Mouse (Mus musculus): ENCODE data around the gene Pspn. TPM values are rescaled to one million over a fixed set of nuclear protein-coding genes. Genes with fewer than 3 reads are reported as not detected.

Pspn gene
- polyA plus RNA-seq, 1 experiment from 2014 or later: 0.97 TPM

- DNase-seq (ENCODE audit: low spot score, missing footprints) (no peak), ATAC-seq (ENCODE audit: low FRiP score) (no peak)
- Histone ChIP-seq H3K4me1 (ENCODE audit: control insufficient read depth, insufficient read depth, low read length) (no peaks in the 10 kb centered on the region), H3K4me3 (ENCODE audit: low read depth, low read length) (no peak overlapping the region), H3K4me2 (no peak overlapping the region), H3K27ac (ENCODE audit: low read depth, low read length) (no peak overlapping the region), H3K36me3 (ENCODE audit: control insufficient read depth, insufficient read depth, low read length) (no peaks in the 10 kb centered on the region), H3K27me3 (ENCODE audit: control insufficient read depth, insufficient read depth, low read length) (no peaks in the 10 kb centered on the region), H3K9ac (ENCODE audit: low read length) (no peak overlapping the region), H3K9me3 (ENCODE audit: control insufficient read depth, low read length) (no peaks in the 10 kb centered on the region)
- 90% methylated on average over 7 of the region's 7 CpGs for WGBS
Measured at GRCm38 (mm10) chr17:56954871-56955270, 44.9 kb downstream of the Pspn start.

GRCm38 (mm10) chr17:56952639-56953038 is 47.2 kb downstream of the Pspn start:
- H3K4me3 ChIP-seq (ENCODE audit: low read depth, low read length): no peak overlapping the region
- no peaks in the 10 kb centered on the region for H3K36me3 ChIP-seq (ENCODE audit: control insufficient read depth, insufficient read depth, low read length)
- 92% methylated on average over 1 of the region's 1 CpGs for WGBS
- H3K27ac ChIP-seq (ENCODE audit: low read depth, low read length): no peak overlapping the region
- H3K4me2 ChIP-seq: no peak overlapping the region
- no peaks in the 10 kb centered on the region for H3K4me1 ChIP-seq (ENCODE audit: control insufficient read depth, insufficient read depth, low read length)
- no peaks in the 10 kb centered on the region for H3K9me3 ChIP-seq (ENCODE audit: control insufficient read depth, low read length)
- no peak for DNase-seq (ENCODE audit: low spot score, missing footprints)
- H3K9ac ChIP-seq (ENCODE audit: low read length): no peak overlapping the region
- H3K27me3 ChIP-seq (ENCODE audit: control insufficient read depth, insufficient read depth, low read length): no peaks in the 10 kb centered on the region
- ATAC-seq (ENCODE audit: low FRiP score): no peak

DNA sequence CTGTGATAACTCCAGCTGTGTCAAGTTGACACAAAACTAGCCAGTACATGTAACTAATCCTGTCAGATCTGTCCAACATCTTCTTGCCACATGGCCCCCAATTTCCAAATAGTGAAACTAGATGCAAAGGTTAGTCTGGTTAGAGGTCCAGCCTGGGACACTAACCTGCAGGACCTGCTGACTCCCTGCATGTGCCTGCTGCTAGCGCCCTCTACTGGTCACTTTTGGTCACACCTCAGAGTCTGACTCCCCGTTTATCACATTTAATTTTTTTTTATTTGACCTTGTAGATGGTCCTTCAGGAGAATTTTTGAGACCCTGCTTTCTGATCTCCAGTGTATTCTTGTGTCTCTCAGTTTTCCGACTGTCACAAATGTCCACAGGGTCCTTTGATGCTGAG is 48.9 kb downstream of the Pspn start:
- peak; percentile 88 for DNase-seq (ENCODE audit: low spot score, missing footprints)
- H3K9ac ChIP-seq (ENCODE audit: low read length): no peak overlapping the region
- H3K4me3 ChIP-seq (ENCODE audit: low read depth, low read length): no peak overlapping the region
- no peaks in the 10 kb centered on the region for H3K9me3 ChIP-seq (ENCODE audit: control insufficient read depth, low read length)
- H3K27me3 ChIP-seq (ENCODE audit: control insufficient read depth, insufficient read depth, low read length): no peaks in the 10 kb centered on the region
- WGBS: 20% methylated on average over 3 of the region's 3 CpGs
- H3K4me1 ChIP-seq (ENCODE audit: control insufficient read depth, insufficient read depth, low read length): no peaks in the 10 kb centered on the region
- H3K36me3 ChIP-seq (ENCODE audit: control insufficient read depth, insufficient read depth, low read length): no peaks in the 10 kb centered on the region
- no peak for ATAC-seq (ENCODE audit: low FRiP score)
- no peak overlapping the region for H3K4me2 ChIP-seq
- no peak overlapping the region for H3K27ac ChIP-seq (ENCODE audit: low read depth, low read length)

Other genes starting within 250 kb of the Pspn start
- gene Nrtn, start 242.5 kb downstream of the Pspn start, polyA plus RNA-seq (2014; fragmentation: Nextera tagmentation; extraction: Ambion mirVana): 7.4 and 9.1 TPM in 2 replicates
- 31.5 and 34.6 TPM in 2 replicates for gene Dus3l, start 235.3 kb downstream of the Pspn start, polyA plus RNA-seq (2014; fragmentation: Nextera tagmentation; extraction: Ambion mirVana)
- gene Prr22, start 229.8 kb downstream of the Pspn start, polyA plus RNA-seq (2014; fragmentation: Nextera tagmentation; extraction: Ambion mirVana): 0.54 and 1.0 TPM in 2 replicates
- gene Rfx2, start 169.0 kb downstream of the Pspn start, polyA plus RNA-seq (2014; fragmentation: Nextera tagmentation; extraction: Ambion mirVana): 4.6 and 4.8 TPM in 2 replicates
- not detected in 2 replicates for gene Acsbg2, start 125.6 kb downstream of the Pspn start, polyA plus RNA-seq (2014; fragmentation: Nextera tagmentation; extraction: Ambion mirVana)
- gene 1700061G19Rik, start 124.5 kb downstream of the Pspn start, polyA plus RNA-seq (2014; fragmentation: Nextera tagmentation; extraction: Ambion mirVana): 0.11 and 0.25 TPM in 2 replicates
- gene Mllt1, start 64.6 kb downstream of the Pspn start, polyA plus RNA-seq (2014; fragmentation: Nextera tagmentation; extraction: Ambion mirVana): 26.3 and 29.0 TPM in 2 replicates
- gene Acer1, start 17.9 kb downstream of the Pspn start, polyA plus RNA-seq (2014; fragmentation: Nextera tagmentation; extraction: Ambion mirVana): not detected in 2 replicates
- 131 and 137 TPM in 2 replicates for gene Clpp, start 9.7 kb downstream of the Pspn start, polyA plus RNA-seq (2014; fragmentation: Nextera tagmentation; extraction: Ambion mirVana)
- 34.1 and 36.4 TPM in 2 replicates for gene Alkbh7, start 2.7 kb downstream of the Pspn start, polyA plus RNA-seq (2014; fragmentation: Nextera tagmentation; extraction: Ambion mirVana)
- 70.5 and 76.0 TPM in 2 replicates for gene Gtf2f1, start 11.3 kb upstream of the Pspn start, polyA plus RNA-seq (2014; fragmentation: Nextera tagmentation; extraction: Ambion mirVana)
- gene Gm17949, start 11.5 kb upstream of the Pspn start, polyA plus RNA-seq (2014; fragmentation: Nextera tagmentation; extraction: Ambion mirVana): 0.19 and 0.32 TPM in 2 replicates
- gene Khsrp, start 31.5 kb upstream of the Pspn start, polyA plus RNA-seq (2014; fragmentation: Nextera tagmentation; extraction: Ambion mirVana): 42.3 and 44.9 TPM in 2 replicates
- not detected in 2 replicates for gene Slc25a41, start 41.6 kb upstream of the Pspn start, polyA plus RNA-seq (2014; fragmentation: Nextera tagmentation; extraction: Ambion mirVana)
- gene Crb3, start 59.1 kb upstream of the Pspn start, polyA plus RNA-seq (2014; fragmentation: Nextera tagmentation; extraction: Ambion mirVana): 0.80 and 1.2 TPM in 2 replicates
- gene Slc25a23, start 59.8 kb upstream of the Pspn start, polyA plus RNA-seq (2014; fragmentation: Nextera tagmentation; extraction: Ambion mirVana): 14.2 and 16.5 TPM in 2 replicates
- gene Dennd1c, start 78.5 kb upstream of the Pspn start, polyA plus RNA-seq (2014; fragmentation: Nextera tagmentation; extraction: Ambion mirVana): 2.2 and 2.7 TPM in 2 replicates
- gene Tubb4a, start 87.8 kb upstream of the Pspn start, polyA plus RNA-seq (2014; fragmentation: Nextera tagmentation; extraction: Ambion mirVana): 167 and 171 TPM in 2 replicates
- 8.1 and 9.0 TPM in 2 replicates for gene Tnfsf9, start 105.3 kb upstream of the Pspn start, polyA plus RNA-seq (2014; fragmentation: Nextera tagmentation; extraction: Ambion mirVana)
- 0.16 and 0.40 TPM in 2 replicates for gene Cd70, start 149.8 kb upstream of the Pspn start, polyA plus RNA-seq (2014; fragmentation: Nextera tagmentation; extraction: Ambion mirVana)
- gene Tnfsf14, start 194.2 kb upstream of the Pspn start, polyA plus RNA-seq (2014; fragmentation: Nextera tagmentation; extraction: Ambion mirVana): 0.07 and 0.11 TPM in 2 replicates
- 0.19 and 0.68 TPM in 2 replicates for gene C3, start 228.1 kb upstream of the Pspn start, polyA plus RNA-seq (2014; fragmentation: Nextera tagmentation; extraction: Ambion mirVana)
- gene Gpr108, start 248.4 kb upstream of the Pspn start, polyA plus RNA-seq (2014; fragmentation: Nextera tagmentation; extraction: Ambion mirVana): 19.7 and 24.5 TPM in 2 replicates
- gene Trip10, start 249.4 kb upstream of the Pspn start, polyA plus RNA-seq (2014; fragmentation: Nextera tagmentation; extraction: Ambion mirVana): 21.2 and 23.6 TPM in 2 replicates